Mouse (Mus musculus): Measurements from ENCODE around the gene Rbm15. TPM values are rescaled to one million over a fixed set of nuclear protein-coding genes. Genes with fewer than 3 reads are reported as not detected.

Gene Rbm15
- 25.7 TPM for polyA plus RNA-seq (2014; fragmentation: Illumina TruSeq; extraction: RNeasy Lipid Tissue Mini Kit (QIAGEN cat#74804))

DNA sequence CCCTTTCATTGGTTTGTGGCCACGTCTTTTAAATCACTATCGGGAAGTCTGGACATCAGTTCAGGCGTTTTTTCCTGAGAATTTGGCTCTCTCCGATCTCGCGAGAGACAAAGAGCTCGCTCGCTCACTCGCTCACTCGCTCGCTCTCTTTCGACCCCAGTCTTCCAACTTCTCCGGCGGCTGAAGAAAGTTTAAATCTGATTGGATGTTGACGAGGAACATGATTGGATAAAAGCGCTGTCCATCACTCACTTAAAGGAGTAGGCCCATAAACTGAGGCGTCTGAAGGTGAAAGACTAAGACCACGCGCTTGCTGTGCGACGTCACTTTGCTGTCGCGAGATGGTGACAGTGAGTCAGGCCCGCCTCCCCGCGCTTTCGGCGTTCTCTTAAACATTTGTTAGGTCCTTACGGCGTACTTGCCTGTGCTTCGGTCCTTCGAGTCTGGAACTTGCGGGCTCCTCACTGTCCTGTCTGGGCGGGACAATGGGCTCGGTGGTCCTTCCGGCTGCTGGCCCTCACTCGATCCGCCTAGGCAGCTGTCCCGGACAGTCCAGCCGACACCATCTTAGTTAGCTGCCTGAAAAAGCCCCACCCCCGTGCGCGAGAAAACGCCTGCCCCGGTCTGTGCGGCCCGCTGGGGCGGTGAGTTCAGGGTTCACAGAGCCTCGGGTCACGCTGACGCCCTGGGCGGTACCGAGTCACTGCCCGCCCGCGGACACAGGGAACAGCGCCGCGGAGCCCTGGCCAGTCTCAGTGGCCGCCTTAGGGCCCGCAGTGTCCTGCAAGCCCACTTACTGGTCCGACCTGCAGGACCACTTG lies at the start of gene Rbm15:
Gene Rbm15, minus strand, starts transcription at position 293 of the 821 bp plus-strand sequence.

DNA sequence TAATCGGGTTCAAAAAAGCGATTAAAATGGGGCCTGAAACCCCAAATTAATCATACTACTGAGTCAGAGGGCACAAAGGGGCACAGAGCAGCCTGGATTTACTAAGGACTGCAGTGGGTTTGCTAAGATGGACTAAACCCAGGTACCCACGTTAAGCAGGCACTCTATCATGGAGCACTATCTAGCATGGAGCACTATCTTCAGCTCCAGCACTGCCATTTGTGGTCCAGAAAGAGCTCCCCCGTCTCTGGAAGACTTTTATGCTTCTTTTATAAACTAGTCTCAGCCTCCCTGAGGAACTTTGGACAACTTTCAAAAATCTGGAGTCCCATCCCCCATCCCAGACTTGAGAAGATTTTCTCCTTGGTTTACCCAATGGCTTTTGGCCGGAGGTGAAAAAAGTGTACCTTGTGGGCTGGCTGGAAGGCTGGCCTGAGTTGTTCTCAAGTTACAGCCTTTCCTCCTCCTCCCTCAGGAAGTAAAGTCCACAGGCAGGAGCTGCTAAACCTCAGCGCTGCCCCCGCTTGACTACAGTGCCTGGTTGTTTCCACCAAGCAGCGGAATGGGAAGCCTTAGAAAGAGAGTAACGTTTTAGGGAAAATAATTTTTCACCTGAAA lies 42.6 kb downstream of the Rbm15 start, which contains the start of gene Slc16a4:
Gene Slc16a4, plus strand, starts transcription at position 467 of the 618 bp plus-strand sequence.

DNA sequence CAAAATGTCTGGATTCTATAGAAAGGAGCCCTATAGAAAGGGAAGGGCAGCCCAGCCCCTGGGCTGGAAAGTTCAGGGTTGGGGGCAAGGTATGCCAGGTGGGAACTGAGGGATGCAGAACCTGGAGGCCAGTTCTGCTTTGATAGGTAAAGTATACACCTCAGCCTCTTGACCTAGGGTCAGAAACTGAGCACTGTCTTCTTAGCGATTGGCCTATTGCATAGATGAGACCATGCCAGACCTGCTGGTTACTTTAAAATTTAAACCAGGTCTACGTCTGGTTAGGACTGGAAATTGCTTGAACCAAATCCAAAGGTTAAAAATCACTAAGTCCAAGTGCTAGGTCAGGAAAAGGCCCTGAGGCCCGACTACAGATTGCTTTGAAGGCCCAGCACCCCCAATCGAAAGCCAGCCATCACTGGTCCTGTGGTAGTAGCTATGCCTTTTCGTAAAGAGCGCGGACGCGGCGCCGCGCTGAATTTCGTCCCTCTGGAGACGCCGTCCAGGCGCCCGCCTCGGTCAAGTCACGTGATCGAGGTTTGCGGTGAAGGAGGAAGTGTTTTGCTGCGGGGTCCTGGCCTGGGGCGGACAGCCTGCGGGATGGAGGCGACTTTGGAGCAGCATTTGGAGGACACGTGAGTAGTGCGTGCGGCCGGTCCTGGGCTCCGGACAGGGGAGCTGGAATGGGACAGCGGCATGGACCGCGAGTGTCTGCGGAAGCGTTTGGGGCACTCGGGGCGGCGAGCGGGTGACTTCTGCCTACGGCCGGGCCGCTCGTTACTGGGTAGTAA lies 54.8 kb downstream of the Rbm15 start, which contains the start of gene Lamtor5:
Gene Lamtor5, plus strand, starts transcription at position 380 of the 791 bp plus-strand sequence.

Other genes with a start within 250 kb of the Rbm15 start
- gene Kcna2, start 232.5 kb downstream of the Rbm15 start, polyA plus RNA-seq (2014; fragmentation: Illumina TruSeq; extraction: RNeasy Lipid Tissue Mini Kit (QIAGEN cat#74804)), result 3.8 TPM
- gene Kcna10, start 150.6 kb downstream of the Rbm15 start, polyA plus RNA-seq (2014; fragmentation: Illumina TruSeq; extraction: RNeasy Lipid Tissue Mini Kit (QIAGEN cat#74804)), result not detected
- not detected for gene Cym, start 111.9 kb downstream of the Rbm15 start, polyA plus RNA-seq (2014; fragmentation: Illumina TruSeq; extraction: RNeasy Lipid Tissue Mini Kit (QIAGEN cat#74804))
- not detected for gene A630076J17Rik, start 103.1 kb downstream of the Rbm15 start, polyA plus RNA-seq (2014; fragmentation: Illumina TruSeq; extraction: RNeasy Lipid Tissue Mini Kit (QIAGEN cat#74804))
- not detected for gene Prok1, start 94.0 kb downstream of the Rbm15 start, polyA plus RNA-seq (2014; fragmentation: Illumina TruSeq; extraction: RNeasy Lipid Tissue Mini Kit (QIAGEN cat#74804))
- gene Lamtor5, start 54.8 kb downstream of the Rbm15 start, polyA plus RNA-seq (2014; fragmentation: Illumina TruSeq; extraction: RNeasy Lipid Tissue Mini Kit (QIAGEN cat#74804)), result 150 TPM
- 12.2 TPM for gene Slc16a4, start 42.4 kb downstream of the Rbm15 start, polyA plus RNA-seq (2014; fragmentation: Illumina TruSeq; extraction: RNeasy Lipid Tissue Mini Kit (QIAGEN cat#74804))
- gene Kcnc4, start 125.9 kb upstream of the Rbm15 start, polyA plus RNA-seq (2014; fragmentation: Illumina TruSeq; extraction: RNeasy Lipid Tissue Mini Kit (QIAGEN cat#74804)), result not detected
- gene Slc6a17, start 184.3 kb upstream of the Rbm15 start, polyA plus RNA-seq (2014; fragmentation: Illumina TruSeq; extraction: RNeasy Lipid Tissue Mini Kit (QIAGEN cat#74804)), result 1.1 TPM
- gene Ubl4b, start 221.4 kb upstream of the Rbm15 start, polyA plus RNA-seq (2014; fragmentation: Illumina TruSeq; extraction: RNeasy Lipid Tissue Mini Kit (QIAGEN cat#74804)), result not detected

Data from ovary, adult 10 weeks (tissue).